Mouse (Mus musculus) liver, embryonic 16.5 days (tissue): ENCODE measurements at regions not wholly inside any gene's neighbourhood (a gene's known extent, or its start where the extent isn't known, plus 50 kb on each side); places are given as distances from the start of the nearest gene placed in this dataset.

ENCODE experiments used
- ATAC-seq: fragments of 200-750 bp; cut with Nextera tagmentation; 2 replicates; pipeline ENCODE4 v1.8.0; 2017; ENCODE audit warnings: low read depth, mild to moderate bottlenecking, moderate number of reproducible peaks, moderate library complexity
- H3K27ac ChIP-seq: fragments of 300-500 bp; sonication (generic); 2 replicates; pipeline ENCODE4 v1.5.1; 2014; ENCODE audit warnings: mild to moderate bottlenecking, low read length
- H3K27me3 ChIP-seq: fragments of 300-500 bp; sonication (generic); 2 replicates; pipeline ENCODE4 v1.6.1; 2014; ENCODE audit warnings: low read depth, low read length, mixed read lengths; ENCODE audit not compliant: control insufficient read depth, insufficient read depth
- H3K36me3 ChIP-seq: fragments of 300-500 bp; sonication (generic); 2 replicates; pipeline ENCODE4 v1.6.1; 2014; ENCODE audit warnings: mild to moderate bottlenecking; ENCODE audit not compliant: control insufficient read depth, insufficient read depth
- H3K4me1 ChIP-seq: fragments of 300-500 bp; sonication (generic); 2 replicates; pipeline ENCODE4 v1.6.1; 2014; ENCODE audit warnings: low read depth, low read length, mixed read lengths; ENCODE audit not compliant: control insufficient read depth
- H3K4me2 ChIP-seq: fragments of 300-500 bp; sonication (generic); 2 replicates; pipeline ENCODE4 v1.6.1; 2014; ENCODE audit warnings: low read depth, low read length, mixed read lengths
- H3K4me3 ChIP-seq: fragments of 300-500 bp; sonication (generic); 2 replicates; pipeline ENCODE4 v1.5.1; 2014; ENCODE audit warnings: low read depth, mild to moderate bottlenecking, low read length
- H3K9ac ChIP-seq: fragments of 300-500 bp; sonication (generic); 2 replicates; pipeline ENCODE4 v1.6.1; 2014; ENCODE audit warnings: low read depth, low read length
- H3K9me3 ChIP-seq: fragments of 300-500 bp; sonication (generic); replicated peaks from 2 replicates; pipeline ENCODE4 v1.6.1; 2016; ENCODE audit warnings: low read length; ENCODE audit not compliant: control insufficient read depth
- WGBS: fragments of 180-500 bp; shearing (Covaris S2); extraction: QIAGEN DNeasy Blood & Tissue Kit; methylation state at CpG from one replicate; pipeline ENCODE4 v1.1.7; 2014; ENCODE audit not compliant: insufficient replicate concordance; 5-methylcytosine and 5-hydroxymethylcytosine counted together

DNA sequence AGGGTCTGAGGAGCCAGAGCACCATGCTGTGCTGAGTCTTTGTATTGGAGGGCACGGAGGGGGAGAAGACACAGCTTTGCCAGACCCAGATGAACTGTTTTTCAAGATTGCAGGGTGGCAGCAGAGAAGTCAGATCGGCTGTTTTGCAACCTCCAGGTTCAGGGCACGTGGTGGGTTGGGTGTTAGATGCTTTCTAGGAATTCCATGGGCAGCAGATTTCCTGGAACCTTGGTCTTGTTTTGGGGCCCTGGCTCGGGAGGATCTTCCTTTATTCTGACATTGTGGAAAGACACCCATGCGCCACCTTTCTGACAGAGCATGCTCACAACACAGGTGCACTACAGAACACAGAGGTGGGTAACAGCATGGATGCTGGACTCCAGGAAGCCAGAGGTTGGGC is 89.4 kb upstream of the Elovl6 start:
- H3K27ac ChIP-seq = no peak overlapping the region
- no peak overlapping the region for H3K4me3 ChIP-seq
- H3K4me2 ChIP-seq = no peak overlapping the region
- ATAC-seq = no peak
- H3K9me3 ChIP-seq = no peaks in the 10 kb centered on the region
- no peaks in the 10 kb centered on the region for H3K36me3 ChIP-seq
- no peak overlapping the region for H3K9ac ChIP-seq
- 36% methylated on average over 5 of the region's 5 CpGs for WGBS
- H3K27me3 ChIP-seq = no peaks in the 10 kb centered on the region
- H3K4me1 ChIP-seq = no peaks in the 10 kb centered on the region; the same call in 1 of the 2 replicates

GRCm38 (mm10) chr3:129444221-129444620 is 87.9 kb upstream of the Elovl6 start:
- Histone ChIP-seq H3K4me2 (no peak overlapping the region), H3K4me3 (no peak overlapping the region), H3K36me3 (no peaks in the 10 kb centered on the region), H3K27ac (no peak overlapping the region), H3K9me3 (no peaks in the 10 kb centered on the region), H3K4me1 (no peaks in the 10 kb centered on the region; the same call in 1 of the 2 replicates), H3K9ac (no peak overlapping the region), H3K27me3 (no peaks in the 10 kb centered on the region)
- 84% methylated on average over 3 of the region's 3 CpGs for WGBS
- no peak for ATAC-seq

GRCm38 (mm10) chr3:129445961-129446360 is 86.2 kb upstream of the Elovl6 start:
- Histone ChIP-seq H3K4me2 (no peak overlapping the region), H3K36me3 (no peaks in the 10 kb centered on the region), H3K27me3 (no peaks in the 10 kb centered on the region), H3K27ac (no peak overlapping the region), H3K9ac (no peak overlapping the region), H3K4me3 (no peak overlapping the region), H3K4me1 (no peaks in the 10 kb centered on the region; the same call in 1 of the 2 replicates), H3K9me3 (no peaks in the 10 kb centered on the region)
- 66% methylated on average over 6 of the region's 6 CpGs for WGBS
- no peak for ATAC-seq

DNA sequence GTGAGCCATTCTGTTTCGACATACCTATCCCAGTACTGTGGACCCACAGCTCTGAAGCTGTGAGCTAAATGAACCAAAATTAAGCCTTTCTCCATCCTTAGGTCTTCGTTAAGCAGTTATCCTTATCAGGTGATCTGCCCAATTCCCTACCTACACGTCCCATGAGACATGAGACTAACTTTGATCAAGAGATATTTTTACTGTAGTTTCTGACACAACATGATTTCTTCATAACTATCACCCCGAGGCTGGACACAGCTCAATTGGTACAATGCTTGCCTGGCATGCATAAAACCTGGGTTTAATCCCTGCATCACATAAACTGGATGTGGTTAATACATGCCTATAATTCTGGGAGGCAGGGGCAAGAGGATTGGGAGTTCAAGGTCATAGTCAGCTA is 82.2 kb upstream of the Elovl6 start:
- no peak overlapping the region for H3K27ac ChIP-seq
- no peaks in the 10 kb centered on the region for H3K27me3 ChIP-seq
- H3K4me1 ChIP-seq = no peaks in the 10 kb centered on the region
- H3K36me3 ChIP-seq = no peaks in the 10 kb centered on the region
- 59% methylated on average over 4 of the region's 4 CpGs for WGBS
- no peak for ATAC-seq
- H3K9ac ChIP-seq = no peak overlapping the region
- H3K4me3 ChIP-seq = no peak overlapping the region
- H3K9me3 ChIP-seq = no peaks in the 10 kb centered on the region
- H3K4me2 ChIP-seq = no peak overlapping the region

GRCm38 (mm10) chr3:129450671-129451070 is 81.5 kb upstream of the Elovl6 start:
- no peak overlapping the region for H3K27ac ChIP-seq
- WGBS = 62% methylated on average over 5 of the region's 5 CpGs

DNA sequence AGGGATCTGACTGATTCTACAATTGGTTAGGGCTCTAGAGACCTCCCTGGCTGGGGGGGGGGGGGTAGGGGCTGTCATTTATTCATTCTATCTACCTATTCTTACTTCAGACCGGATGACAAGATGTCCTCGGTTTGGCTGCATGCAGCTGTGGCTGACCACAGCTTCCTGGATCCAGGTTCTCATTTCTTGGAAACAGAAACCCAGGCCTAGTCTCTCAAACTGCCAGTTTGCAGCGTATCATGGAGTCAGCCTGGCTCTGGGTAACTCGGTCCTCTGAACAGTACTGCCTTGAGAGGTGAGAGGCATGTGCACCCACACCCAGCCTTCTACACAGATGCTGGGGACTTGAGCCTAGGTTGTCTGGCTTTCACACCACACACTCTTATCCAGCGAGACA is 62.1 kb upstream of the Elovl6 start:
- no peak for ATAC-seq
- no peak overlapping the region for H3K4me2 ChIP-seq
- H3K36me3 ChIP-seq = no peaks in the 10 kb centered on the region
- no peak overlapping the region for H3K9ac ChIP-seq
- H3K4me3 ChIP-seq = no peak overlapping the region
- 22% methylated on average over 5 of the region's 5 CpGs for WGBS
- no peaks in the 10 kb centered on the region for H3K27me3 ChIP-seq
- no peaks in the 10 kb centered on the region; the same call in 1 of the 2 replicates for H3K9me3 ChIP-seq
- no peak overlapping the region for H3K27ac ChIP-seq
- H3K4me1 ChIP-seq = no peaks in the 10 kb centered on the region

More at GRCm38 (mm10) chr3:129450671-129451070, 81.5 kb upstream of the Elovl6 start:
- H3K36me3 ChIP-seq = no peaks in the 10 kb centered on the region
- no peak overlapping the region for H3K4me2 ChIP-seq
- ATAC-seq = no peak; the same call in 1 of the 2 replicates
- no peaks in the 10 kb centered on the region for H3K4me1 ChIP-seq
- H3K4me3 ChIP-seq = no peak overlapping the region
- H3K9ac ChIP-seq = no peak overlapping the region
- no peaks in the 10 kb centered on the region for H3K9me3 ChIP-seq
- H3K27me3 ChIP-seq = no peaks in the 10 kb centered on the region

DNA sequence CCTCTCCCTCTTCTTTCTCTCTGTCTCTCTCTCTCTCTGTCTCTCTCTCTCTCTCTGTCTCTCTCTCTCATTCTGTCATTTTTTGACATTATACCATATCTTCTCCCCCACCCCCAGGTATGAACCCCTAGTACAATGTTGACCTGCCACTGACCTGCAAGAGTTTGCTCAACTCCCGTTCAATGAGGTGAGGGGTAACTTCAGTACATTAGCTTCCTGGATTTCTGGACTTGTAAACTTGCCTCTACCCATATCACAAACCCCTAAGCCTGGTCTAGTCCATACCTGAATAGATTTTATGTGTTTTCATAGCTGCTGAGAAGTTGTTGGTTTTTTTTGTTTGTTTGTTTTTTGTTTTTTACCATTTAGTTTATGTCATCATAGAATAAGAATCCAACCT is 60.8 kb upstream of the Elovl6 start:
- no peaks in the 10 kb centered on the region; the same call in 1 of the 2 replicates for H3K9me3 ChIP-seq
- H3K27ac ChIP-seq = no peak overlapping the region
- H3K36me3 ChIP-seq = no peaks in the 10 kb centered on the region
- no peak overlapping the region for H3K4me2 ChIP-seq
- 42% methylated on average over 1 of the region's 1 CpGs for WGBS
- no peaks in the 10 kb centered on the region for H3K4me1 ChIP-seq
- no peaks in the 10 kb centered on the region for H3K27me3 ChIP-seq
- H3K4me3 ChIP-seq = no peak overlapping the region
- H3K9ac ChIP-seq = no peak overlapping the region
- ATAC-seq = peak; percentile 70

DNA sequence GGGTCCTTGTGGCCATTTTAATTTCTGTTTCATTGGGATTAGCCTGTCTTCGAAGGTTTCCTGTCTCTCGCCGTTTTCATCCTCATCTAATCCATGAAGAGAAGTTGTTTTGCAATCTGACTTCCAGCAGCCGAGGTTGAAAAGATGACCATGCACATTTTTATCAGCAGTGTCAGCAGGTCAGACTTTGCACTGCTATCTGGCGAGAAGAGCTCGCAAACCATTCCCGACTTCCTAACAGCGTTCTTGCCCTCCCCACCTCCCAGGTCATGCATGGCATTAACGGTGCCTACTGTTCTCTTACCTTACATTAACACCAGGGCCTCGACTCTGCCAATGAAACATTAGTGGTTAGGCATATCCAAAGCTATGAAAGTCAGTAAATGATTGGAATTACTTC is 60.1 kb upstream of the Elovl6 start:
- no peaks in the 10 kb centered on the region for H3K4me1 ChIP-seq
- no peak overlapping the region for H3K27ac ChIP-seq
- H3K9ac ChIP-seq = no peak overlapping the region
- peak overlapping the region; percentile 18; the same call in 1 of the 2 replicates for H3K4me2 ChIP-seq
- no peaks in the 10 kb centered on the region for H3K36me3 ChIP-seq
- H3K4me3 ChIP-seq = no peak overlapping the region
- H3K9me3 ChIP-seq = no peaks in the 10 kb centered on the region; the same call in 1 of the 2 replicates
- 19% methylated on average over 10 of the region's 10 CpGs for WGBS
- peak; percentile 67 for ATAC-seq
- no peaks in the 10 kb centered on the region for H3K27me3 ChIP-seq

DNA sequence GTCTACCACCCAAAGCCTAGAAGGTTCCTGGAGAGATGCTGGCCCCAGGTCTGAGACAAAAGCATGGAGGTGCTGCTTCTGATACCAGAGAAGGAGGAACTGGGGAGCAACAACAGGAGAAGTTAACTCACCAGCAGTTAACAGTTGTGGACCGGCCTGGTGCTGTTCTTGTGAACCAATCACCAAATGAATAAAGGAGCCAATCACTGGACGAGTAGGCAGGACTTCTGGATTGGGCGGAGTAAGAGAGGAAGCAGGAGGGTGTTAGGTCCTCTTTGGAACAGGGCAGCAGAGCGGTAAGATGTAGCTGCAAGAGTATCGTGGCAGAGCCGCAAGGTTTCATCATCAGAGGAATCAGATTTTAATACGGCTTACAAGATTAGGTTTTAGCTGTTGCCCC is 57.7 kb upstream of the Elovl6 start:
- Histone ChIP-seq H3K4me3 (no peak overlapping the region), H3K4me1 (no peaks in the 10 kb centered on the region), H3K9ac (no peak overlapping the region), H3K36me3 (no peaks in the 10 kb centered on the region), H3K4me2 (no peak overlapping the region), H3K9me3 (no peaks in the 10 kb centered on the region), H3K27ac (no peak overlapping the region), H3K27me3 (no peaks in the 10 kb centered on the region)
- WGBS = 78% methylated on average over 7 of the region's 7 CpGs
- ATAC-seq = no peak
